Mouse (Mus musculus) lung, postnatal 0 days (tissue): ENCODE measurements around the gene Syt17. TPM values are rescaled to one million over a fixed set of nuclear protein-coding genes. Genes with fewer than 3 reads are reported as not detected.

ENCODE experiments used
- ATAC-seq: fragments of 200-750 bp; cut with Nextera tagmentation; 2 replicates; pipeline ENCODE4 v1.8.0; 2017; ENCODE audit warnings: moderate library complexity
- DNase-seq: peaks from one replicate; pipeline ENCODE4 v3.0.0-alpha.2; 2016; ENCODE audit warnings: low spot score
- H3K27ac ChIP-seq: fragments of 300-500 bp; sonication (generic); 2 replicates; pipeline ENCODE4 v1.5.1; 2014; ENCODE audit warnings: antibody characterized with exemption, mild to moderate bottlenecking, low read length, mixed read lengths
- H3K27me3 ChIP-seq: fragments of 300-500 bp; sonication (generic); replicated peaks from 2 replicates; pipeline ENCODE4 v1.6.1; 2014; ENCODE audit warnings: low read length, mixed read lengths; ENCODE audit not compliant: insufficient read depth
- H3K36me3 ChIP-seq: fragments of 300-500 bp; sonication (generic); 2 replicates; pipeline ENCODE4 v1.6.1; 2014; ENCODE audit warnings: low read length, mixed read lengths; ENCODE audit not compliant: insufficient read depth
- H3K4me1 ChIP-seq: fragments of 300-500 bp; sonication (generic); 2 replicates; pipeline ENCODE4 v1.6.1; 2014; ENCODE audit warnings: antibody characterized with exemption, low read depth, low read length, mixed read lengths; ENCODE audit not compliant: insufficient read depth
- H3K4me2 ChIP-seq: fragments of 300-500 bp; sonication (generic); replicated peaks from 2 replicates; pipeline ENCODE4 v1.6.1; 2014; ENCODE audit warnings: low read depth, mild to moderate bottlenecking, low read length, moderate library complexity, mixed read lengths
- H3K4me3 ChIP-seq: fragments of 300-500 bp; sonication (generic); 2 replicates; pipeline ENCODE4 v1.5.1; 2014; ENCODE audit warnings: low read depth, low read length
- H3K9ac ChIP-seq: fragments of 300-500 bp; sonication (generic); replicated peaks from 2 replicates; pipeline ENCODE4 v1.6.1; 2014; ENCODE audit warnings: low read depth, mild to moderate bottlenecking
- H3K9me3 ChIP-seq: fragments of 300-500 bp; sonication (generic); 2 replicates; pipeline ENCODE4 v1.6.1; 2016; ENCODE audit warnings: low read length, mixed read lengths
- CTCF ChIP-seq: IDR thresholded peaks from 2 replicates; pipeline ENCODE4 v1.5.1; 2016; ENCODE audit warnings: antibody characterized with exemption, mild to moderate bottlenecking
- EP300 ChIP-seq: IDR thresholded peaks from 2 replicates; pipeline ENCODE4 v1.6.1; 2016; ENCODE audit warnings: antibody characterized with exemption, mild to moderate bottlenecking, control low read depth
- WGBS: fragments of 180-500 bp; shearing (Covaris S2); extraction: QIAGEN DNeasy Blood & Tissue Kit; methylation state at CpG from one replicate; pipeline ENCODE4 v1.1.7; 2014; 5-methylcytosine and 5-hydroxymethylcytosine counted together
- polyA plus RNA-seq: library from polyadenylated mRNA; unstranded; fragments of >200 nt; fragmentation: Nextera tagmentation; extraction: Ambion mirVana; gene quantifications from 2 replicates; pipeline ENCODE4 v1.2.1, GENCODE M21; 2015

Gene Syt17
- polyA plus RNA-seq, 1 experiment from 2014 or later, result 4.3 TPM

- Histone ChIP-seq H3K4me2 (no peak overlapping the region), H3K27me3 (no peaks in the 10 kb centered on the region), H3K9me3 (no peaks in the 10 kb centered on the region), H3K27ac (no peak overlapping the region), H3K36me3 (no peaks in the 10 kb centered on the region), H3K9ac (no peak overlapping the region), H3K4me1 (no peaks in the 10 kb centered on the region), H3K4me3 (no peak overlapping the region)
- ATAC-seq, result no peak
- WGBS, result 78% methylated on average over 5 of the region's 5 CpGs
- DNase-seq, result no peak
- no peak for TF ChIP-seq CTCF
Observed at GRCm38 (mm10) chr7:118401949-118402348, 46.1 kb downstream of the Syt17 start.

- no peaks in the 10 kb centered on the region for H3K27me3 ChIP-seq
- no peak overlapping the region for H3K4me3 ChIP-seq
- no peak overlapping the region for H3K27ac ChIP-seq
- no peak for DNase-seq
- WGBS, result 69% methylated on average over 9 of the region's 9 CpGs
- no peak for ATAC-seq
- no peaks in the 10 kb centered on the region for H3K4me1 ChIP-seq
- H3K9ac ChIP-seq, result no peak overlapping the region
- no peaks in the 10 kb centered on the region for H3K36me3 ChIP-seq
- H3K4me2 ChIP-seq, result no peak overlapping the region
- H3K9me3 ChIP-seq, result no peaks in the 10 kb centered on the region
- TF ChIP-seq EP300, result no peak
- TF ChIP-seq CTCF, result no peak
Observed at GRCm38 (mm10) chr7:118399764-118400163, 48.3 kb downstream of the Syt17 start.

DNA sequence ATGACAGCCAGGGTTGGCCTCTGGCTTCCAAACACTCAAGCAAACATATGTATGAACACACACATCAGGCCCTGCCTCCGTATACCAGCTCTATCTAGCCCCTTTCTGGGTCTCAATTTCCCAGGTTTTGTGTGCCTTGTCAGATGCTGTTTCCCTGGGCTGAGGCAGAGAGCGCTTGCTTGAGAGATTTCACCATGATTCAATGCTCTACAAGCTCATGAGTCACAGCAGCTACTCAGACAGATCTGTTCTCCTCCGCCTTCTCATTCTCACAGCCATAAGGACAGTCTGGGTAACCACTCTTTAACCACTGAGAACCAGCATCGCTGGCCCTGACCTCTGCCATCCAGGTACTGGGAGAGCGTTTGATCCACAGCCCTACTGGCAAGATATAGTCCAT is 57.3 kb downstream of the Syt17 start:
- Histone ChIP-seq H3K4me2 (no peak overlapping the region), H3K4me3 (no peak overlapping the region), H3K27me3 (no peaks in the 10 kb centered on the region), H3K27ac (no peak overlapping the region), H3K9ac (no peak overlapping the region), H3K9me3 (no peaks in the 10 kb centered on the region), H3K36me3 (no peaks in the 10 kb centered on the region), H3K4me1 (no peaks in the 10 kb centered on the region)
- TF ChIP-seq CTCF (no peak), EP300 (no peak)
- no peak for ATAC-seq
- DNase-seq, result no peak
- WGBS, result 84% methylated on average over 5 of the region's 5 CpGs

- no peaks in the 10 kb centered on the region for H3K9me3 ChIP-seq
- H3K27ac ChIP-seq, result no peak overlapping the region
- WGBS, result 78% methylated on average over 5 of the region's 5 CpGs
- H3K4me3 ChIP-seq, result no peak overlapping the region
- H3K9ac ChIP-seq, result no peak overlapping the region
- ATAC-seq (no peak), DNase-seq (no peak)
- TF ChIP-seq EP300 (no peak), CTCF (no peak)
- H3K4me1 ChIP-seq, result no peaks in the 10 kb centered on the region
- H3K27me3 ChIP-seq, result no peaks in the 10 kb centered on the region
- H3K4me2 ChIP-seq, result no peak overlapping the region
- no peaks in the 10 kb centered on the region for H3K36me3 ChIP-seq
Observed at GRCm38 (mm10) chr7:118380996-118381395, 67.0 kb downstream of the Syt17 start.

DNA sequence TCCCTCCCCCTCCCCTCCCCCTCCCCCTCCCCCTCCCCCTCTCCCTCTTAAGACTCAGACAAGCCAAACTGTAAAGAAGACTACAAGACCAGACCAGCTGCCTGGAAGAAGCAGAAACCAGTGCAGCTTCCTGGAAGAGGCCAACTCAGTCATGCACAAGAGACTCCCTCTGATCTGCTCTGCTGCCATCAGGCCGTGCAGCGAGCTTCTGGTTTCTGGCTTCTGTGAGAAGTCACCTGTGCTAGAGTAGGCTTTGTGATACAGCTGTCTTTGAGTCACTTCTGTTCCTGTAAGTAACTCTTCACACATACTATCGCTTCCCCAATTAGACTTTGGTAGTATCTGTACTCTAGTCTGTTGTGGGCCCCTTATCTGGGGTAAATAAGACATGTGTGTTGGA is 68.0 kb downstream of the Syt17 start:
- no peak for ATAC-seq
- WGBS, result 82% methylated on average over 3 of the region's 3 CpGs

GRCm38 (mm10) chr7:118376590-118376989 is 71.4 kb downstream of the Syt17 start:
- Histone ChIP-seq H3K36me3 (no peaks in the 10 kb centered on the region), H3K9ac (no peak overlapping the region), H3K9me3 (no peaks in the 10 kb centered on the region), H3K27me3 (no peaks in the 10 kb centered on the region), H3K4me3 (no peak overlapping the region), H3K4me1 (no peaks in the 10 kb centered on the region), H3K27ac (no peak overlapping the region), H3K4me2 (no peak overlapping the region)
- DNase-seq (no peak), ATAC-seq (no peak)
- 92% methylated on average over 4 of the region's 4 CpGs for WGBS
- TF ChIP-seq CTCF, result no peak
- TF ChIP-seq EP300, result no peak

More for the DNA sequence above, 68.0 kb downstream of the Syt17 start:
- H3K9ac ChIP-seq, result no peak overlapping the region
- no peak overlapping the region for H3K4me3 ChIP-seq
- no peak overlapping the region for H3K4me2 ChIP-seq
- TF ChIP-seq CTCF, result no peak
- TF ChIP-seq EP300, result no peak
- no peaks in the 10 kb centered on the region for H3K36me3 ChIP-seq
- no peak for DNase-seq
- no peaks in the 10 kb centered on the region for H3K4me1 ChIP-seq
- no peaks in the 10 kb centered on the region for H3K27me3 ChIP-seq
- H3K9me3 ChIP-seq, result no peaks in the 10 kb centered on the region
- no peak overlapping the region for H3K27ac ChIP-seq

GRCm38 (mm10) chr7:118375341-118375740 is 72.7 kb downstream of the Syt17 start:
- 75% methylated on average over 3 of the region's 3 CpGs for WGBS
- H3K9me3 ChIP-seq, result no peaks in the 10 kb centered on the region
- no peak overlapping the region for H3K27ac ChIP-seq
- H3K4me1 ChIP-seq, result no peaks in the 10 kb centered on the region
- ATAC-seq, result no peak
- H3K4me3 ChIP-seq, result no peak overlapping the region
- H3K27me3 ChIP-seq, result no peaks in the 10 kb centered on the region
- no peaks in the 10 kb centered on the region for H3K36me3 ChIP-seq
- H3K4me2 ChIP-seq, result no peak overlapping the region
- no peak for TF ChIP-seq EP300
- no peak for TF ChIP-seq CTCF
- H3K9ac ChIP-seq, result no peak overlapping the region
- no peak for DNase-seq
